Mouse (Mus musculus) embryonic facial prominence, embryonic 14.5 days (tissue): ENCODE results near the gene Tpm4. TPM values are rescaled to one million over a fixed set of nuclear protein-coding genes. Genes with fewer than 3 reads are reported as not detected.

ENCODE experiments used
- ATAC-seq: fragments of 200-750 bp; cut with Nextera tagmentation; 2 replicates; pipeline ENCODE4 v1.8.0; 2017; ENCODE audit warnings: low read depth, moderate number of reproducible peaks, moderate TSS enrichment
- DNase-seq: peaks from one replicate; pipeline ENCODE4 v3.0.0-alpha.2; 2015; ENCODE audit warnings: low spot score
- H3K27ac ChIP-seq: fragments of 300-500 bp; sonication (generic); replicated peaks from 2 replicates; pipeline ENCODE4 v1.5.1; 2014; ENCODE audit warnings: low read depth, mild to moderate bottlenecking, low read length, moderate library complexity
- H3K27me3 ChIP-seq: fragments of 300-500 bp; sonication (generic); replicated peaks from 2 replicates; pipeline ENCODE4 v1.6.1; 2014; ENCODE audit warnings: low read length; ENCODE audit not compliant: control insufficient read depth, insufficient read depth
- H3K36me3 ChIP-seq: fragments of 300-500 bp; sonication (generic); 2 replicates; pipeline ENCODE4 v1.6.1; 2014; ENCODE audit warnings: low read length, mixed read lengths; ENCODE audit not compliant: control insufficient read depth, insufficient read depth
- H3K4me1 ChIP-seq: fragments of 300-500 bp; sonication (generic); 2 replicates; pipeline ENCODE4 v1.6.1; 2014; ENCODE audit warnings: antibody characterized with exemption, low read length; ENCODE audit not compliant: control insufficient read depth, insufficient read depth
- H3K4me2 ChIP-seq: fragments of 300-500 bp; sonication (generic); 2 replicates; pipeline ENCODE4 v1.6.1; 2014; ENCODE audit warnings: low read depth, mild to moderate bottlenecking, low read length, moderate library complexity, mixed read lengths
- H3K4me3 ChIP-seq: fragments of 300-500 bp; sonication (generic); 2 replicates; pipeline ENCODE4 v1.5.1; 2014; ENCODE audit warnings: low read depth, mild to moderate bottlenecking, low read length
- H3K9ac ChIP-seq: fragments of 300-500 bp; sonication (generic); 2 replicates; pipeline ENCODE4 v1.6.1; 2014; ENCODE audit warnings: low read depth, mild to moderate bottlenecking, low read length, moderate library complexity, mixed read lengths
- H3K9me3 ChIP-seq: fragments of 300-500 bp; sonication (generic); 2 replicates; pipeline ENCODE4 v1.6.1; 2016; ENCODE audit warnings: low read length; ENCODE audit not compliant: control insufficient read depth
- WGBS: fragments of 180-500 bp; shearing (Covaris S2); extraction: QIAGEN DNeasy Blood & Tissue Kit; methylation state at CpG from one replicate; pipeline ENCODE4 v1.1.7; 2014; 5-methylcytosine and 5-hydroxymethylcytosine counted together
- polyA plus RNA-seq: library from polyadenylated mRNA; unstranded; fragments of >200 nt; fragmentation: Nextera tagmentation; extraction: Ambion mirVana; gene quantifications from 2 replicates; pipeline ENCODE4 v1.2.1, GENCODE M21; 2014

Gene Tpm4
- polyA plus RNA-seq, 1 experiment from 2014 or later: 572 TPM

- ATAC-seq: no peak
- no peak overlapping the region for H3K4me2 ChIP-seq
- H3K4me3 ChIP-seq: no peak overlapping the region
- H3K36me3 ChIP-seq: peaks cover 4% of the 10 kb centered on the region
- no peak overlapping the region for H3K9ac ChIP-seq
- no peaks in the 10 kb centered on the region for H3K9me3 ChIP-seq
- H3K4me1 ChIP-seq: peaks cover 10% of the 10 kb centered on the region
- WGBS: 43% methylated on average over 1 of the region's 1 CpGs
- no peak overlapping the region for H3K27ac ChIP-seq
- no peaks in the 10 kb centered on the region for H3K27me3 ChIP-seq
- no peak for DNase-seq
Observed at GRCm38 (mm10) chr8:72133507-72133906, 1.3 kb upstream of the Tpm4 start.

- no peaks in the 10 kb centered on the region for H3K27me3 ChIP-seq
- no peaks in the 10 kb centered on the region for H3K9me3 ChIP-seq
- peak overlapping the region; percentile 99 for H3K9ac ChIP-seq
- peak overlapping the region; percentile 92 for H3K4me3 ChIP-seq
- peaks cover 25% of the 10 kb centered on the region for H3K36me3 ChIP-seq
- under 1% methylated on average over 35 of the region's 62 CpGs for WGBS
- H3K27ac ChIP-seq: peak overlapping the region; percentile 99
- peak; percentile 63 for DNase-seq
- H3K4me1 ChIP-seq: peaks cover 10% of the 10 kb centered on the region
- H3K4me2 ChIP-seq: peak overlapping the region; percentile 73
- peak; percentile 71 for ATAC-seq
Observed at GRCm38 (mm10) chr8:72135446-72136301, 899 bp downstream of the Tpm4 start.

- H3K27me3 ChIP-seq: no peaks in the 10 kb centered on the region
- H3K4me3 ChIP-seq: peak overlapping the region; percentile 92
- H3K27ac ChIP-seq: peak overlapping the region; percentile 99
- DNase-seq (peak; percentile 98), ATAC-seq (peak; percentile 68)
- H3K36me3 ChIP-seq: peaks cover 33% of the 10 kb centered on the region
- peaks cover 10% of the 10 kb centered on the region for H3K4me1 ChIP-seq
- no peaks in the 10 kb centered on the region for H3K9me3 ChIP-seq
- H3K9ac ChIP-seq: peak overlapping the region; percentile 99
- peak overlapping the region; percentile 73 for H3K4me2 ChIP-seq
- whole genome bisulfite sequencing: under 1% methylated on average over 18 of the region's 18 CpGs
Observed at GRCm38 (mm10) chr8:72136302-72136978, 1.7 kb downstream of the Tpm4 start.

GRCm38 (mm10) chr8:72137431-72137830 is 2.7 kb downstream of the Tpm4 start:
- Histone ChIP-seq H3K27ac (peak overlapping the region; percentile 99), H3K4me1 (peaks cover 10% of the 10 kb centered on the region), H3K36me3 (peaks cover 43% of the 10 kb centered on the region), H3K9me3 (no peaks in the 10 kb centered on the region), H3K27me3 (no peaks in the 10 kb centered on the region), H3K9ac (no peak overlapping the region), H3K4me2 (peak overlapping the region; percentile 73), H3K4me3 (no peak overlapping the region)
- WGBS: 88% methylated on average over 2 of the region's 2 CpGs
- no peak for DNase-seq
- ATAC-seq: no peak

- ATAC-seq (no peak), DNase-seq (no peak)
- WGBS: 94% methylated on average over 5 of the region's 5 CpGs
- Histone ChIP-seq H3K27ac (no peak overlapping the region), H3K9ac (no peak overlapping the region), H3K36me3 (peaks cover 53% of the 10 kb centered on the region), H3K9me3 (no peaks in the 10 kb centered on the region), H3K4me3 (no peak overlapping the region), H3K4me1 (peaks cover 10% of the 10 kb centered on the region), H3K4me2 (no peak overlapping the region), H3K27me3 (no peaks in the 10 kb centered on the region)
Observed at GRCm38 (mm10) chr8:72138456-72138855, 3.7 kb downstream of the Tpm4 start.

- no peaks in the 10 kb centered on the region for H3K9me3 ChIP-seq
- ATAC-seq: no peak
- H3K4me2 ChIP-seq: no peak overlapping the region
- H3K4me1 ChIP-seq: no peaks in the 10 kb centered on the region
- no peaks in the 10 kb centered on the region for H3K27me3 ChIP-seq
- no peak for DNase-seq
- WGBS: 95% methylated on average over 13 of the region's 13 CpGs
- H3K36me3 ChIP-seq: peaks cover 99% of the 10 kb centered on the region
- H3K4me3 ChIP-seq: no peak overlapping the region
- H3K9ac ChIP-seq: no peak overlapping the region
- H3K27ac ChIP-seq: no peak overlapping the region
Observed at GRCm38 (mm10) chr8:72143256-72143824, 8.6 kb downstream of the Tpm4 start.

- DNase-seq (no peak), ATAC-seq (no peak)
- WGBS: 90% methylated on average over 5 of the region's 5 CpGs
- no peaks in the 10 kb centered on the region for H3K9me3 ChIP-seq
- H3K4me2 ChIP-seq: no peak overlapping the region
- no peak overlapping the region for H3K27ac ChIP-seq
- H3K9ac ChIP-seq: no peak overlapping the region
- peaks cover 96% of the 10 kb centered on the region for H3K36me3 ChIP-seq
- H3K4me3 ChIP-seq: no peak overlapping the region
- H3K27me3 ChIP-seq: no peaks in the 10 kb centered on the region
- H3K4me1 ChIP-seq: no peaks in the 10 kb centered on the region
Observed at GRCm38 (mm10) chr8:72144345-72144975, 9.7 kb downstream of the Tpm4 start.

GRCm38 (mm10) chr8:72145511-72145910 is 10.7 kb downstream of the Tpm4 start:
- no peaks in the 10 kb centered on the region for H3K9me3 ChIP-seq
- H3K4me3 ChIP-seq: no peak overlapping the region
- 88% methylated on average over 3 of the region's 3 CpGs for WGBS
- DNase-seq (no peak), ATAC-seq (no peak)
- H3K36me3 ChIP-seq: peaks cover 96% of the 10 kb centered on the region
- no peaks in the 10 kb centered on the region for H3K4me1 ChIP-seq
- no peaks in the 10 kb centered on the region for H3K27me3 ChIP-seq
- H3K9ac ChIP-seq: no peak overlapping the region
- no peak overlapping the region for H3K27ac ChIP-seq
- H3K4me2 ChIP-seq: no peak overlapping the region
